Mouse (Mus musculus): ENCODE data around the gene Rras. TPM values are rescaled to one million over a fixed set of nuclear protein-coding genes. Genes with fewer than 3 reads are reported as not detected.

Gene Rras
- total RNA-seq, 4 experiments from 2014 or later, result 13.7 to 18.8 (median 14.7) TPM

GRCm38 (mm10) chr7:45052181-45052861 lies 34.6 kb downstream of the Rras start:
- peak; percentile 46 to 66 for DNase-seq (ENCODE audit: low spot score in 2 of 2)

GRCm38 (mm10) chr7:45052862-45053116 lies 35.0 kb downstream of the Rras start, which contains the start of gene Prr12:
TSS of gene Prr12 (minus strand) at chr7:45052881.
- no peak for DNase-seq (ENCODE audit: low spot score in 2 of 2)

- DNase-seq (ENCODE audit: low spot score in 2 of 2), result peak; percentile 58 to 70
Measured at GRCm38 (mm10) chr7:45053117-45053930, 35.6 kb downstream of the Rras start.

- peak; percentile 70 to 98 for DNase-seq (ENCODE audit: low spot score in 2 of 2)
Measured at GRCm38 (mm10) chr7:45053931-45054510, 36.3 kb downstream of the Rras start.

- DNase-seq (ENCODE audit: low spot score in 2 of 2), result no peak
Measured at GRCm38 (mm10) chr7:45056329-45056971, 38.7 kb downstream of the Rras start.

GRCm38 (mm10) chr7:45056972-45057348 lies 39.2 kb downstream of the Rras start:
- no peak for DNase-seq (ENCODE audit: low spot score in 2 of 2)

GRCm38 (mm10) chr7:45058607-45059571 lies 41.1 kb downstream of the Rras start:
- DNase-seq (ENCODE audit: low spot score in 2 of 2), result no peak

- no peak for DNase-seq (ENCODE audit: low spot score in 2 of 2)
Measured at GRCm38 (mm10) chr7:45060632-45061122, 42.9 kb downstream of the Rras start.

- DNase-seq (ENCODE audit: low spot score in 2 of 2), result no peak
Measured at GRCm38 (mm10) chr7:45061532-45062075, 43.8 kb downstream of the Rras start.

GRCm38 (mm10) chr7:45062239-45062835 lies 44.6 kb downstream of the Rras start, which contains the start of the genes Nosip and Prrg2:
TSS of gene Nosip (plus strand) at chr7:45062429.
TSS of gene Prrg2 (minus strand) at chr7:45062677.
- peak; percentile 94 to 96 for DNase-seq (ENCODE audit: low spot score in 2 of 2)

GRCm38 (mm10) chr7:45067190-45067999 lies 49.6 kb downstream of the Rras start:
- no peak for DNase-seq (ENCODE audit: low spot score in 2 of 2)

- no peak for DNase-seq (ENCODE audit: low spot score in 2 of 2)
Measured at GRCm38 (mm10) chr7:45068000-45068318, 50.2 kb downstream of the Rras start.

- DNase-seq (ENCODE audit: low spot score in 2 of 2), result no peak
Measured at GRCm38 (mm10) chr7:45069671-45070070, 51.9 kb downstream of the Rras start.

Small RNA genes within 50 kb of the gene (microRNA-seq; reads per million reads assigned to microRNA genes)
- gene Mir7054, result 1.8 to 2.5 reads per million in 2 experiments

Other genes with a start within 250 kb of the Rras start
- 10 to 100 TPM; 28.7 to 31.4 (median 30.2) TPM for gene Nup62, start 201.9 kb upstream of the Rras start, total RNA-seq (2022)
- 1 to 10 TPM; 2.1 to 8.4 (median 5.8) TPM for gene Il4i1, start 201.6 kb upstream of the Rras start, total RNA-seq (2022)
- gene Atf5, start 201.3 kb upstream of the Rras start, total RNA-seq (2022), result 10 to 100 TPM; 23.8 to 26.8 (median 24.2) TPM
- 10 to 100 TPM; 53.8 to 68.8 (median 64.7) TPM for gene Akt1s1, start 169.0 kb upstream of the Rras start, total RNA-seq (2022)
- 10 to 100 TPM; 76.4 to 88.3 (median 82.2) TPM for gene Tbc1d17, start 168.9 kb upstream of the Rras start, total RNA-seq (2022)
- gene Pnkp, start 160.8 kb upstream of the Rras start, total RNA-seq (2022), result 10 to 100 TPM; 23.9 to 27.0 (median 24.4) TPM
- gene Ptov1, start 148.2 kb upstream of the Rras start, total RNA-seq (2022), result 100 to 1,000 TPM; 277 to 305 (median 293) TPM
- 10 to 100 TPM; 80.5 to 97.9 (median 88.4) TPM for gene Med25, start 125.2 kb upstream of the Rras start, total RNA-seq (2022)
- 10 to 100 TPM; 21.8 to 28.6 (median 24.0) TPM for gene Fuz, start 121.9 kb upstream of the Rras start, total RNA-seq (2022)
- 100 to 1,000 TPM; 312 to 359 (median 323) TPM for gene Ap2a1, start 88.5 kb upstream of the Rras start, total RNA-seq (2022)
- 1 to 10 TPM; 2.0 to 2.5 (median 2.2) TPM for gene Tsks, start 74.8 kb upstream of the Rras start, total RNA-seq (2022)
- 100 to 1,000 TPM in 1 of 4 experiments, 10 to 100 TPM in 3; 95.5 to 101 (median 98.3) TPM for gene Cpt1c, start 43.1 kb upstream of the Rras start, total RNA-seq (2022)
- 100 to 1,000 TPM; 153 to 178 (median 175) TPM for gene Prmt1, start 31.4 kb upstream of the Rras start, total RNA-seq (2022)
- gene Irf3, start 20.3 kb upstream of the Rras start, total RNA-seq (2022), result 10 to 100 TPM; 23.6 to 42.1 (median 32.8) TPM
- 1 to 10 TPM; 2.3 to 5.1 (median 2.8) TPM for gene Bcl2l12, start 19.2 kb upstream of the Rras start, total RNA-seq (2022)
- 100 to 1,000 TPM; 164 to 171 (median 170) TPM for gene Scaf1, start 1.6 kb upstream of the Rras start, total RNA-seq (2022)
- 10 to 100 TPM; 68.5 to 73.4 (median 71.5) TPM for gene Prr12, start 34.9 kb downstream of the Rras start, total RNA-seq (2022)
- 10 to 100 TPM; 50.2 to 61.0 (median 57.9) TPM for gene Nosip, start 44.5 kb downstream of the Rras start, total RNA-seq (2022)
- 10 to 100 TPM in 1 of 4 experiments, 1 to 10 TPM in 3; 6.7 to 11.5 (median 8.2) TPM for gene Prrg2, start 44.7 kb downstream of the Rras start, total RNA-seq (2022)
- 1 to 10 TPM; 5.7 to 8.3 (median 5.9) TPM for gene Rcn3, start 74.3 kb downstream of the Rras start, total RNA-seq (2022)
- gene Fcgrt, start 85.9 kb downstream of the Rras start, total RNA-seq (2022), result 10 to 100 TPM; 18.6 to 21.9 (median 19.9) TPM
- gene Rps11, start 106.5 kb downstream of the Rras start, total RNA-seq (2022), result 100 to 1,000 TPM; 467 to 554 (median 521) TPM
- 100 to 1,000 TPM; 804 to 903 (median 864) TPM for gene Rpl13a, start 110.8 kb downstream of the Rras start, total RNA-seq (2022)
- gene Gm45713, start 118.3 kb downstream of the Rras start, total RNA-seq (2022), result not detected
- gene Flt3l, start 118.5 kb downstream of the Rras start, total RNA-seq (2022), result 1 to 10 TPM; 6.5 to 8.2 (median 7.5) TPM
- 10 to 100 TPM; 41.4 to 49.3 (median 45.2) TPM for gene Pih1d1, start 136.3 kb downstream of the Rras start, total RNA-seq (2022)
- 10 to 100 TPM; 17.9 to 20.9 (median 19.8) TPM for gene Aldh16a1, start 136.6 kb downstream of the Rras start, total RNA-seq (2022)
- 1,000 to 10,000 TPM; 1,001 to 1,087 (median 1,026) TPM for gene Slc17a7, start 146.0 kb downstream of the Rras start, total RNA-seq (2022)
- gene Gfy, start 161.6 kb downstream of the Rras start, total RNA-seq (2022), result under 1 TPM in 1 of 4 experiments, not detected in 3; 0.34 TPM
- gene Pth2, start 163.0 kb downstream of the Rras start, total RNA-seq (2022), result under 1 TPM in 1 of 4 experiments, not detected in 3; 0.80 TPM
- 1 to 10 TPM; 4.3 to 6.4 (median 5.4) TPM for gene Ccdc155, start 186.9 kb downstream of the Rras start, total RNA-seq (2022)
- 10 to 100 TPM; 23.1 to 31.5 (median 26.8) TPM for gene Dkkl1, start 194.2 kb downstream of the Rras start, total RNA-seq (2022)
- 1 to 10 TPM; 2.0 to 5.1 (median 3.0) TPM for gene Tead2, start 197.8 kb downstream of the Rras start, total RNA-seq (2022)
- gene Cd37, start 221.2 kb downstream of the Rras start, total RNA-seq (2022), result 10 to 100 TPM in 2 of 4 experiments, 1 to 10 TPM in 2; 5.0 to 18.9 (median 11.9) TPM
- gene Slc6a16, start 223.1 kb downstream of the Rras start, total RNA-seq (2022), result 1 to 10 TPM; 1.6 to 2.6 (median 2.1) TPM